Mouse (Mus musculus) heart, adult 2 months (tissue): ENCODE results near the gene Selenon.

Source experiments
- CTCF ChIP-seq: fragments of 200-600 bp; IDR thresholded peaks from 2 replicates; pipeline ENCODE4 v1.8.1; 2022; ENCODE audit warnings: antibody characterized with exemption, mild to moderate bottlenecking, moderate library complexity
- EP300 ChIP-seq: fragments of 200-500 bp; IDR thresholded peaks from 2 replicates; pipeline ENCODE4 v1.6.1; 2011; ENCODE audit warnings: low read depth, low read length, control low read depth; ENCODE audit not compliant: insufficient read depth
- POLR2A ChIP-seq: fragments of 200-500 bp; IDR thresholded peaks from 2 replicates; pipeline ENCODE4 v1.6.1; 2011; ENCODE audit warnings: mild to moderate bottlenecking, low read depth, low read length, control low read depth; ENCODE audit not compliant: insufficient read depth

DNA sequence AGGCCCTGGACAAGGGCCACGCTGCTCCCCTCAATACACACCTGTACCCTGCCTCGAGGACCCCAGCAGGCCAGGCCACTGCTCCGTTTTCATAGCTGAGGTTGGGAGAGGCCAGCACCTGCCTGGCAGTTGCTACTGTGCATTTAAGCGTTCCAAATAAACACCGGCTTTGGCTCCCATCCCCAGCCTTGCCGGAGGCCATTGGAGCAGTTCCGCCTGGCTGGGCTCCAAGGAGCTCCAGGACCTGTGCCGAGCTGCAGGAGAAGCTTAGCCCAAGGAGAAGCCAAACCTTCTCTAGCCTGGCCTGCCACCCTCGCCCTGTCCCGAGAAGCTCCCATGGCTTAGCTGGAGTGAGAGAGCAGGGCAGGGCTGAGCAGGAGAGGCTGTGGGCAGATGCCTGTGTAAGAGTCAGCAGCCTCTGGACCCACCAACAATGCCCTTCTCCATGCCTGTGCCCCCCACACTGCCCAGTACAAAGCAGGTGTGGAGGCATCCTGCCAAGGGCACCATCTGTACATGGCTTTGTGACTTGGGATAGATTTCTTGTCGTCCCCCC, 39.6 kb upstream of the Selenon start:
- peak; percentile 68; the same call in 1 of the 2 replicates for TF ChIP-seq EP300
- TF ChIP-seq POLR2A: no peak
- no peak for TF ChIP-seq CTCF
